Mouse (Mus musculus): ENCODE measurements around the gene Fam13a.

- no peak for TF ChIP-seq POLR2A (IDR thresholded peaks at IDR 0.05; ENCODE audit: control insufficient read depth, extremely low read depth, insufficient read depth, low read length, poor library complexity)
- no peak for TF ChIP-seq CTCF (IDR thresholded peaks at IDR 0.05; ENCODE audit: borderline replicate concordance, control insufficient read depth, extremely low read depth, insufficient read depth, low read length, poor library complexity)
These were observed 6.3 kb upstream of the Fam13a start for GRCm38 (mm10) chr6:59030667-59031066.
